ENCODE assay signal across 8 mouse cellular contexts in genomic region chr17:75074978-75075699, GRCm38 (mm10).
DNase-seq lines count a peak whose midpoint lies in the region; ATAC-seq lines count a peak whose summit lies in the region.

No protein-coding gene starts in this region.

- no peak overlapping the region for H3K4me3 ChIP-seq in kidney, embryonic 15.5 days (replicated peaks)
- H3K4me3 ChIP-seq in liver, embryonic 11.5 days (ENCODE audit: low read depth, low read length), result no peak overlapping the region
- H3K4me3 ChIP-seq in stomach, embryonic 14.5 days (ENCODE audit: low read depth, low read length), result no peak overlapping the region

- DNase-seq in kidney, postnatal 10 days, result peak; percentile 44
- peak; percentile 69 for DNase-seq in ES-CJ7 (ENCODE audit: low read depth, low spot score)
- peak; percentile 48 for DNase-seq in c-Kit-positive CD71-positive TER-119-negative erythroid progenitor cells, embryonic 14.5 days (ENCODE audit: low read depth)
- DNase-seq in liver, embryonic 11.5 days (ENCODE audit: low spot score), result no peak
- DNase-seq in cerebellum, postnatal 25 days, result no peak
- no peak for DNase-seq in cerebellum, adult 11-12 months

- no peak overlapping the region for H3K4me2 ChIP-seq in kidney, embryonic 15.5 days
- H3K4me2 ChIP-seq in liver, embryonic 11.5 days, result no peak overlapping the region
- no peak overlapping the region for H3K4me2 ChIP-seq in stomach, embryonic 14.5 days (replicated peaks; ENCODE audit: low read depth, low read length)

- peaks cover 38% of the 10 kb centered on the region for H3K4me1 ChIP-seq in kidney, embryonic 15.5 days
- peaks cover 44% of the 10 kb centered on the region for H3K4me1 ChIP-seq in liver, embryonic 11.5 days (replicated peaks; ENCODE audit: control insufficient read depth, insufficient read depth, low read length)
- H3K4me1 ChIP-seq in stomach, embryonic 14.5 days (ENCODE audit: control insufficient read depth, insufficient read depth, low read length), result peaks cover 26% of the 10 kb centered on the region

- WGBS in kidney, embryonic 15.5 days, result 78% methylated on average over 19 of the region's 19 CpGs
- WGBS in liver, embryonic 11.5 days, result 67% methylated on average over 19 of the region's 19 CpGs
- WGBS in stomach, embryonic 14.5 days, result 66% methylated on average over 19 of the region's 19 CpGs

- no peak for ATAC-seq in kidney, embryonic 15.5 days (replicated peaks; ENCODE audit: low FRiP score)
- ATAC-seq in liver, embryonic 11.5 days (replicated peaks; ENCODE audit: low FRiP score), result no peak
- ATAC-seq in stomach, embryonic 14.5 days (ENCODE audit: insufficient number of reproducible peaks, insufficient read depth, low FRiP score, low read depth), result no peak

- peaks cover 3% of the 10 kb centered on the region; the same call in 1 of the 2 replicates for H3K36me3 ChIP-seq in kidney, embryonic 15.5 days
- H3K36me3 ChIP-seq in liver, embryonic 11.5 days (ENCODE audit: control insufficient read depth, insufficient read depth, low read length), result no peaks in the 10 kb centered on the region
- H3K36me3 ChIP-seq in stomach, embryonic 14.5 days (ENCODE audit: control insufficient read depth, insufficient read depth, low read length), result no peaks in the 10 kb centered on the region

- no peak overlapping the region for H3K9ac ChIP-seq in kidney, embryonic 15.5 days
- H3K9ac ChIP-seq in liver, embryonic 11.5 days (ENCODE audit: low read depth, low read length), result no peak overlapping the region
- H3K9ac ChIP-seq in stomach, embryonic 14.5 days (replicated peaks; ENCODE audit: low read depth, low read length), result no peak overlapping the region

- H3K27ac ChIP-seq in kidney, embryonic 15.5 days, result no peak overlapping the region
- peak overlapping the region; percentile 71 for H3K27ac ChIP-seq in liver, embryonic 11.5 days (ENCODE audit: low read depth, low read length)
- H3K27ac ChIP-seq in stomach, embryonic 14.5 days (ENCODE audit: low read length), result peak overlapping the region; percentile 12; the same call in 1 of the 2 replicates

- no peaks in the 10 kb centered on the region for H3K27me3 ChIP-seq in kidney, embryonic 15.5 days
- no peaks in the 10 kb centered on the region for H3K27me3 ChIP-seq in liver, embryonic 11.5 days (replicated peaks; ENCODE audit: control insufficient read depth, insufficient read depth, low read length)
- H3K27me3 ChIP-seq in stomach, embryonic 14.5 days (ENCODE audit: control insufficient read depth, insufficient read depth, low read length), result no peaks in the 10 kb centered on the region

- no peaks in the 10 kb centered on the region for H3K9me3 ChIP-seq in kidney, embryonic 15.5 days (replicated peaks)
- H3K9me3 ChIP-seq in liver, embryonic 11.5 days (ENCODE audit: control insufficient read depth, low read length), result no peaks in the 10 kb centered on the region
- no peaks in the 10 kb centered on the region; the same call in 1 of the 2 replicates for H3K9me3 ChIP-seq in stomach, embryonic 14.5 days (ENCODE audit: control insufficient read depth, low read depth, low read length)

Comparison
In these comparisons a context has a peak if more than half of its experiments do, and no peak if none do; other contexts are left out.
1. DNase-seq: peak in kidney, postnatal 10 days (single experiment), ES-CJ7 (single experiment) and c-Kit-positive CD71-positive TER-119-negative erythroid progenitor cells, embryonic 14.5 days (single experiment); none in liver, embryonic 11.5 days (single experiment), cerebellum, postnatal 25 days (0 of 2) and cerebellum, adult 11-12 months (single experiment).